Mouse (Mus musculus) kidney, adult 11 months (tissue): Measurements from ENCODE around the gene Ethe1.

ENCODE experiments used
- DNase-seq: peaks from one replicate; pipeline ENCODE4 v3.0.0; 2022

Gene Ethe1

GRCm38 (mm10) chr7:24577811-24578210 lies 9.5 kb upstream of the Ethe1 start:
- no peak for DNase-seq

GRCm38 (mm10) chr7:24584876-24585275 lies 2.5 kb upstream of the Ethe1 start:
- DNase-seq, result no peak

GRCm38 (mm10) chr7:24585995-24586394 lies 1.3 kb upstream of the Ethe1 start:
- no peak for DNase-seq

GRCm38 (mm10) chr7:24586828-24587227 lies 515 bp upstream of the Ethe1 start:
- DNase-seq, result no peak

GRCm38 (mm10) chr7:24588336-24588735 lies 993 bp downstream of the Ethe1 start:
- peak; percentile 91 for DNase-seq

- DNase-seq, result no peak
Observed at GRCm38 (mm10) chr7:24591735-24592134, 4.4 kb downstream of the Ethe1 start.

- DNase-seq, result no peak
Observed at GRCm38 (mm10) chr7:24592163-24592562, 4.8 kb downstream of the Ethe1 start.

GRCm38 (mm10) chr7:24592781-24593180 lies 5.4 kb downstream of the Ethe1 start:
- no peak for DNase-seq

GRCm38 (mm10) chr7:24593621-24594308 lies 6.4 kb downstream of the Ethe1 start:
- peak; percentile 74 for DNase-seq

- DNase-seq, result no peak
Observed at GRCm38 (mm10) chr7:24594309-24594803, 7.0 kb downstream of the Ethe1 start.

GRCm38 (mm10) chr7:24595464-24595863 lies 8.1 kb downstream of the Ethe1 start:
- DNase-seq, result no peak

GRCm38 (mm10) chr7:24598121-24598520 lies 10.8 kb downstream of the Ethe1 start:
- no peak for DNase-seq

- no peak for DNase-seq
Observed at GRCm38 (mm10) chr7:24599211-24600067, 12.1 kb downstream of the Ethe1 start.

- peak; percentile 90 for DNase-seq
Observed at GRCm38 (mm10) chr7:24600941-24601597, 13.7 kb downstream of the Ethe1 start.

GRCm38 (mm10) chr7:24605561-24605960 lies 18.2 kb downstream of the Ethe1 start:
- DNase-seq, result no peak

GRCm38 (mm10) chr7:24606046-24606445 lies 18.7 kb downstream of the Ethe1 start:
- no peak for DNase-seq

GRCm38 (mm10) chr7:24608017-24608416 lies 20.7 kb downstream of the Ethe1 start:
- peak; percentile 84 for DNase-seq

- no peak for DNase-seq
Observed at GRCm38 (mm10) chr7:24608561-24608960, 21.2 kb downstream of the Ethe1 start.

GRCm38 (mm10) chr7:24610144-24610878 lies 23.0 kb downstream of the Ethe1 start, which contains the start of gene Phldb3:
Gene Phldb3, plus strand, starts transcription at chr7:24610763.
- no peak for DNase-seq

GRCm38 (mm10) chr7:24610879-24611494 lies 23.6 kb downstream of the Ethe1 start:
- DNase-seq, result peak; percentile 92

GRCm38 (mm10) chr7:24611709-24612108 lies 24.4 kb downstream of the Ethe1 start:
- no peak for DNase-seq

GRCm38 (mm10) chr7:24612308-24612910 lies 25.1 kb downstream of the Ethe1 start:
- no peak for DNase-seq
